Mouse (Mus musculus) kidney, postnatal 36 days (tissue): ENCODE data around the gene Dnajb1.

ENCODE experiments used
- DNase-seq, 2 experiments: peaks; one replicate each; pipeline ENCODE4 v3.0.0; 2021 to 2022; ENCODE audit warnings: mixed read lengths in 2 of 2

The Dnajb1 gene

DNA sequence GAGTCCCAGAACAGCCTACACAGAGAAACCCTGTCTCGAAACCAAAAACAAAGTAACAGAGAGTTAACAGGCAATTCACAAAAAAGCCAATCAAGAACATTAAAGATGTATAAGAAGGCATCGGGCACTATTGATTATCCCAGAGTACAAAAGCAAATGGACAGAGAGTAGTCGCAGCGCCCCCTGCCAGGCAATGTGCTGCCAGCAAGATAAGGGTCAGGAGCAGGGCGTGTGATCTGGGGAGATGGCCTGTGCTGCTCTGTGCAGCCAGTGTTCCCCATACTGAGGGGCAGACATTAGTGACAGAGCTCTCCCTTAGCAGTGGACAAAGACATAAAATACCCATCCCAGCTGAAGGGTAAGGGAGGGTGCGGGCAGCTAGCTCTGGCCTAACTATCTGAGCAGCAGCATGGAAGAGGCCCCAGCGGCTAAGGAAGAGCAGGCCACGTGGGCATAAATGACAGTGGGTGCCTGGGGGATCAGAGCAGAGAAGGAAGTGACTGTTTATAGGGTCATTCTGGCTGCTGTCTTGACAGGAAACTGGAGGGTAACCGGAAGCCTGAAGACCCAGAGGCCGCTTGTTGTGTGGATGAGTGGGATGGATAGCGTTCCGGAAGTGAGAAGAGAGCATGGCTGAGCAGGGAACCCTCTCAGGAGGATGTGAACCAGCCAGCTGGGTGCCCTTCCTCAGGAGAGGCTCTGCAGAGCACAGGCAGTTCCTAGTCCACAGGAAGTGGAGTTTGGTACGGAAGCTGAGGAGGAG is 48.7 kb downstream of the Dnajb1 start:
- DNase-seq = peak in 1 of 2 experiments; percentile 55

DNA sequence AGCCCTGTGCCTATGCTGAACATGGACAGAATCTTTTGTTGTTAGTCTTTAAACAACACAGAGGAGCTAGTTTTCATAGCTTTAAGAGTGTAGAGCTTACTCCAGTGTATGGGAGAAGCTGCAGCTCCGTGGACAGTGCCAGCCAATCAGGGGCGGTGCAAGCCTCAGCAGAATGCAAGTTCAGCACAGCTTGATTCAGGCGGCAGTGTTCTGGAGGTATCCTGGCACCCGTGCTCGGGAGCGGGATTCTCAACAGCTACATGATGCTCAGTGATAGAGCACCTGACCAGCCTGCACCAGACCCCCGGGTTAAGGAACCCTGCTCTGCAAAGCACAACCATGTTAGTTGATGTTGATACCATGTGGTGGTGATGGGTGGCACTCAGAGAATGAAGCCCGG is 52.6 kb downstream of the Dnajb1 start:
- no peak for DNase-seq

DNA sequence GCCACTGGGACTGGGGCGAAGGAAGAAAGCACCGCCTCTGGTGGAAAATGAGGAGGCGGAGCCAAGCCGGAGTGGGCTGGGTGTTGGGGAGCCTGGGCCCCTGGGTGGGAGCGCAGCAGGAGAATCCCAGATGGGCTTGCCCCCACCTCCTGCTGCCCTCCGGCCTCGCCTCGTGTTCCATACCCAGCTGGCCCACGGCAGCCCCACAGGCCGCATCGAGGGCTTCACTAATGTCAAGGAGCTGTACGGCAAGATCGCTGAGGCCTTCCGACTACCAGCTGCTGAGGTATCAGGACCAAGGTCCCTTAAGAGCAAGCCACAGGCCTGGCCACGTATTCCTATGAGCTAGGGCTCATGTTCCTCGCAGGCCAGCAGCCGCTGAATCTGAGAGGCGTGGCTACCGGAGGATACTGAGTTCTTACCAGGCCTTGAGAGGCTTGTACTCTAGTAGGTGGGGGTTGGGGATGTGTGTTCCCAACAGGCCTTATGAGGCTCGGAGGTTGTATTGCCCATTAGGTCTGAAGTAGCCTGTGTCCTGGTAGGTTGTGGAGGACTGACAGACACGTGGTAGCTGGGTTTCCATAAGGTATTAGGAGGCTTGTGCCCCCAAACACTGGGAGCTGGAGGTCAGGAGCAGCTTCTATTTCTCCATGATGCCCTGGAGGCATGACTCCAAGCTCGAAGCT is 53.1 kb downstream of the Dnajb1 start:
- DNase-seq = peak in 1 of 2 experiments; percentile 56
